In genomic region chr14:26651901-26652300, GRCm38 (mm10) we compare ENCODE assay signal across 10 mouse cellular contexts. TPM values are rescaled to one million over a fixed set of nuclear protein-coding genes. Genes with fewer than 3 reads are reported as not detected.
A peak's percentile ranks its signal among the peaks of the same experiment; 100 is the strongest.
DNase-seq lines count a peak whose midpoint lies in the region; ATAC-seq lines count a peak whose summit lies in the region.
"Had no signal": no experiment of that assay in that cellular context is flagged by ENCODE, and none has a peak within 500 bp of the region (broad histone marks: within the 10 kb centered on the region; RNA-seq: fewer than 3 reads in every experiment).

No protein-coding gene starts in this region.

- H3K4me2 ChIP-seq in hindbrain, embryonic 11.5 days (replicated peaks; ENCODE audit: low read depth, low read length), result no peak overlapping the region
- no peak overlapping the region for H3K4me2 ChIP-seq in hindbrain, embryonic 16.5 days (ENCODE audit: low read length)
- H3K4me2 ChIP-seq: heart, embryonic 13.5 days; limb, embryonic 12.5 days had no signal

- no peaks in the 10 kb centered on the region for H3K27me3 ChIP-seq in hindbrain, embryonic 11.5 days (ENCODE audit: control insufficient read depth, insufficient read depth, low read length)
- H3K27me3 ChIP-seq in hindbrain, embryonic 16.5 days (replicated peaks; ENCODE audit: control insufficient read depth, insufficient read depth, low read length), result no peaks in the 10 kb centered on the region
- H3K27me3 ChIP-seq: heart, embryonic 13.5 days; limb, embryonic 12.5 days had no signal

- peaks cover 7% of the 10 kb centered on the region; the same call in 1 of the 2 replicates for H3K36me3 ChIP-seq in hindbrain, embryonic 11.5 days (ENCODE audit: control insufficient read depth, insufficient read depth, low read length)
- peaks cover 22% of the 10 kb centered on the region for H3K36me3 ChIP-seq in hindbrain, embryonic 16.5 days (ENCODE audit: control insufficient read depth, insufficient read depth, low read length)

- no peak overlapping the region for H3K9ac ChIP-seq in hindbrain, embryonic 11.5 days (ENCODE audit: low read depth, low read length)
- no peak overlapping the region for H3K9ac ChIP-seq in hindbrain, embryonic 16.5 days (ENCODE audit: low read depth, low read length)
- H3K9ac ChIP-seq: heart, embryonic 13.5 days; limb, embryonic 12.5 days had no signal

- H3K4me1 ChIP-seq in hindbrain, embryonic 11.5 days (replicated peaks; ENCODE audit: control insufficient read depth, insufficient read depth, low read length), result no peaks in the 10 kb centered on the region
- no peaks in the 10 kb centered on the region for H3K4me1 ChIP-seq in hindbrain, embryonic 16.5 days (ENCODE audit: control insufficient read depth, insufficient read depth, low read depth, low read length)

- H3K9me3 ChIP-seq in hindbrain, embryonic 11.5 days (ENCODE audit: control insufficient read depth, low read length), result no peaks in the 10 kb centered on the region
- H3K9me3 ChIP-seq in hindbrain, embryonic 16.5 days (ENCODE audit: control insufficient read depth, low read length), result no peaks in the 10 kb centered on the region
- H3K9me3 ChIP-seq: heart, embryonic 13.5 days; limb, embryonic 12.5 days had no signal

- DNase-seq in hindbrain, embryonic 11.5 days (ENCODE audit: low spot score), result peak; percentile 17
- peak; percentile 26 for DNase-seq in thymus, postnatal 14 days
- DNase-seq in thymus, adult 18-20 months, result no peak
- no peak for DNase-seq in cerebellum, adult 9-10 months
- DNase-seq in right cerebral cortex, adult 2 months (ENCODE audit: low spot score in 2 of 2), result no peak

- ATAC-seq in hindbrain, embryonic 11.5 days (ENCODE audit: low FRiP score), result no peak
- no peak for ATAC-seq in hindbrain, embryonic 16.5 days
- peak; percentile 72 for ATAC-seq in erythroid progenitor cell, adult 5-6 weeks (replicated peaks; ENCODE audit: low FRiP score, poor library complexity, severe bottlenecking)
- ATAC-seq in monocyte, adult 5-6 weeks (replicated peaks; ENCODE audit: insufficient number of reproducible peaks, low FRiP score, low TSS enrichment, poor library complexity, severe bottlenecking), result no peak

- H3K4me3 ChIP-seq in hindbrain, embryonic 11.5 days (ENCODE audit: low read depth, low read length), result no peak overlapping the region
- no peak overlapping the region for H3K4me3 ChIP-seq in hindbrain, embryonic 16.5 days (ENCODE audit: low read length)
- H3K4me3 ChIP-seq: heart, embryonic 13.5 days; limb, embryonic 12.5 days had no signal

- no peak overlapping the region for H3K27ac ChIP-seq in hindbrain, embryonic 11.5 days (ENCODE audit: low read depth, low read length)
- H3K27ac ChIP-seq in hindbrain, embryonic 16.5 days (ENCODE audit: low read depth, low read length), result no peak overlapping the region
- H3K27ac ChIP-seq: heart, embryonic 13.5 days; limb, embryonic 12.5 days had no signal

RNA-seq across cellular contexts. Expression of gene Arf4, which starts 14.0 kb away (rescaled TPM):
- polyA plus RNA-seq in hindbrain, embryonic 11.5 days (2014; fragmentation: Nextera tagmentation; extraction: Ambion mirVana), result 639 and 672 TPM in 2 replicates
- 507 and 523 TPM in 2 replicates for polyA plus RNA-seq in hindbrain, embryonic 16.5 days (2015; fragmentation: Nextera tagmentation; extraction: Ambion mirVana)
- total RNA-seq in erythroid progenitor cell, adult 5-6 weeks (2015; ENCODE audit: low replicate concordance), result 95.1 and 143 TPM in 2 replicates
- 17.3 and 44.2 TPM in 2 replicates for total RNA-seq in erythroid progenitor cell, adult 5-6 weeks (2017; ENCODE audit: low replicate concordance)
- total RNA-seq in monocyte, adult 5-6 weeks (2017), result 125 to 462 TPM (median 150 TPM) in 3 replicates

RNA-seq across cellular contexts. Expression of gene Pde12, which starts 17.8 kb away (rescaled TPM):
- 13.3 and 14.4 TPM in 2 replicates for polyA plus RNA-seq in hindbrain, embryonic 11.5 days (2014; fragmentation: Nextera tagmentation; extraction: Ambion mirVana)
- polyA plus RNA-seq in hindbrain, embryonic 16.5 days (2015; fragmentation: Nextera tagmentation; extraction: Ambion mirVana), result 9.9 and 11.1 TPM in 2 replicates
- total RNA-seq in erythroid progenitor cell, adult 5-6 weeks (2015; ENCODE audit: low replicate concordance), result 2.2 and 5.4 TPM in 2 replicates
- 5.9 and 7.4 TPM in 2 replicates for total RNA-seq in erythroid progenitor cell, adult 5-6 weeks (2017; ENCODE audit: low replicate concordance)
- 8.6 to 12.8 TPM (median 10.5 TPM) in 3 replicates for total RNA-seq in monocyte, adult 5-6 weeks (2017)

RNA-seq across cellular contexts. Expression of gene Dnah12, which starts 41.2 kb away (rescaled TPM):
- polyA plus RNA-seq in hindbrain, embryonic 11.5 days (2014; fragmentation: Nextera tagmentation; extraction: Ambion mirVana), result 0.10 TPM in 1 of 2 replicates, not detected in the other
- 0.06 and 0.10 TPM in 2 replicates for polyA plus RNA-seq in hindbrain, embryonic 16.5 days (2015; fragmentation: Nextera tagmentation; extraction: Ambion mirVana)
- total RNA-seq in erythroid progenitor cell, adult 5-6 weeks (2015; ENCODE audit: low replicate concordance), result 1.4 TPM in 1 of 2 replicates, not detected in the other
- total RNA-seq in erythroid progenitor cell, adult 5-6 weeks (2017; ENCODE audit: low replicate concordance), result under 0.01 TPM in 1 of 2 replicates, not detected in the other
- 16.9 to 28.6 TPM (median 19.4 TPM) in 3 replicates for total RNA-seq in monocyte, adult 5-6 weeks (2017)

Comparison
In these comparisons a context has a peak if more than half of its experiments do, and no peak if none do; other contexts are left out.
1. DNase-seq: peak in hindbrain, embryonic 11.5 days (single experiment) and thymus, postnatal 14 days (single experiment); none in thymus, adult 18-20 months (0 of 2), cerebellum, adult 9-10 months (single experiment) and right cerebral cortex, adult 2 months (0 of 2).